Mouse (Mus musculus) right cerebral cortex, adult 2 months (tissue): ENCODE data around the gene Rdh16f1.
A peak's percentile ranks its signal among the peaks of the same experiment; 100 is the strongest.
"Not testable (repeated sequence)": the region's sequence is repeated elsewhere in the genome, so short reads cannot be mapped to it uniquely, and the experiment has no call there.

ENCODE experiments used
- DNase-seq, 2 experiments: peaks; one replicate each; pipeline ENCODE4 v3.0.0; 2021 to 2022; ENCODE audit warnings: low spot score in 2 of 2

Gene Rdh16f1

DNA sequence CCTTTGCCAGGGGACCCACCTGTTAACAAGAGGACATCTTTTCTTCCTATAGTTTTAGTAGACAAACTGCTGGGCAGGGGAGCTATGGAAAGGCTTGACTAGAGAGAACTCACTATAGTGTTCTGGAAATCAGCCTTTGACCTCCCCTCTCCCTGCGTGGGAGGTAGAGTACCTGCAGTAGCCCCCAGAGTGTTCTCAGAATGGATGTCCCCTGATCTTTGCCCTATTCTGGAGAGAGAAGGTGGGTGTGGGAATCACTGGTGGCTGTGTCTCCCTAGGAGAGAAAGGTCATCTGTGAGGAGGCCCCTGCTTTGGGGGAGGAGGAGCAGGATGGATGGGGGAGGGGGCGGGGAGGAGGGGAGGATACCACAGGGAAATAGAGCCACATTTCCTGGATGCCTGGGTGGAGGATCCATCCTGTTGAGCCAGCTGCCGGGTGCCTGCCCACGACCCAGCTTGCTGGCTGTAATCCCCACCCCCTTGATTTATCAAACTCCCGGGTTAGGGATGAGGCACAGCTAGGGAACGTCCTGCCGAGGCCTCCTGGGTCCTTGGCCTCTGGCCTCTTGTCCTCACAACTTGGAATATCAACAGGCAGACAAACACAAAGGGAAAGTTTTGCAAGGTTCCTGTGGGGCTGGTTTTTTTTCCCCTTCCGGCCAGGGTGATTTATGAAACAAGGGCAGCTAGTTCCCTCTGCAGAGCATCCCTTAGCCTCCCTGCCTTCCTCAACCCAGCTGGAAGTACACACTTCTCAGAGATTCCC lies 10.6 kb upstream of the Rdh16f1 start:
- no peak for DNase-seq

DNA sequence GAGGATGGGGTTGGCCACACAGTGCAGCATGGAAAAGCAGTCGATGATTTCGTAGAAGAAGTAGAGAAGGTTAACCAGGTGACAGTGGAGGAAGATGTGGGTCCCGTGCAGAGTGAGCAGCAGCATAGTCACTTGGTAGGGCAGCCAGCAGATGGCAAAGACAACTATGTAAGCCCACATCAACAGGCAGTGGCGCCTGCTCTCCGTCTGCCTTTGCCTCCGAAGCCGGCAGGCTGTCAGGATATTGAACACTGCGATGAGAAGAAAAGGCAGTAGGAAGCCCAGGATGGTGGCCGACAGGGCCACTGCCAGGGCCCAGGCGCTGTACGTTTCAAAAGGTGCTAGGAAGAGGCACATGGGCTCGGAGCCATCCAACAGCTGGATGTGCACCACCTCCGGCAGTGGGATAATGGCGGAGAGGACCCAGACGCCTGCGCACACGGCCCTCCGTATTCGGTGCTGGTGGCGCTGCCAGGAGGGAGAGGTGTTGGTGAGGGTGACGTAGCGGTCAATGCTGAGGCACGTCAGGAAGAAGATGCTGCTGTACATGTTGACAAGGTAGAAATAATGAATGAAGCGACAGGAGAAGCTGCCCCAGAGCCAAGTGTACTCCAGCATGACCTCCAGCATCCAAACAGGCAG lies 9.3 kb upstream of the Rdh16f1 start:
- peak in 1 of 2 experiments; percentile 44 for DNase-seq

DNA sequence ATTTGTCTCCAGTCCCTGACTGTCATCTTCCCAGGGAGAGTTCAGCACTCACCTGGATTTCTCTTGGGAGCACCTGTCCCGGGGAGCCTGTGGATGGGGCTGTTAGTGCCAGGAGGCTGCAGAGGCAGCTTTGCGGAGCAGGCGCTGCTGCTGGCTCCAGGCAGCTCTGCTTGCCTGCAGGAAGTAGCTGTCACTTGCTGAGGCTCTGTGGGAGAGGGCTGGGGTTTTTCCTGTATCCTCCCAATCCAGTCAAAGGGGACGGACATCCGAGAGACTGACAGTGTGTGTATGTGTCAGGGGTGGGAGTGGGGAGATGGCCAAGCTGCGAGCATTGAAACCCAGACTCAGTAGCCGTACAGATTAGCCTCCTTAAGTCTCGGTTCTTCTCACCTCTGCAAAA lies 8.0 kb upstream of the Rdh16f1 start, which contains the start of gene Gpr182:
Gene Gpr182, minus strand, starts transcription at position 185 of the 400 bp plus-strand sequence.
- DNase-seq, result no peak

DNA sequence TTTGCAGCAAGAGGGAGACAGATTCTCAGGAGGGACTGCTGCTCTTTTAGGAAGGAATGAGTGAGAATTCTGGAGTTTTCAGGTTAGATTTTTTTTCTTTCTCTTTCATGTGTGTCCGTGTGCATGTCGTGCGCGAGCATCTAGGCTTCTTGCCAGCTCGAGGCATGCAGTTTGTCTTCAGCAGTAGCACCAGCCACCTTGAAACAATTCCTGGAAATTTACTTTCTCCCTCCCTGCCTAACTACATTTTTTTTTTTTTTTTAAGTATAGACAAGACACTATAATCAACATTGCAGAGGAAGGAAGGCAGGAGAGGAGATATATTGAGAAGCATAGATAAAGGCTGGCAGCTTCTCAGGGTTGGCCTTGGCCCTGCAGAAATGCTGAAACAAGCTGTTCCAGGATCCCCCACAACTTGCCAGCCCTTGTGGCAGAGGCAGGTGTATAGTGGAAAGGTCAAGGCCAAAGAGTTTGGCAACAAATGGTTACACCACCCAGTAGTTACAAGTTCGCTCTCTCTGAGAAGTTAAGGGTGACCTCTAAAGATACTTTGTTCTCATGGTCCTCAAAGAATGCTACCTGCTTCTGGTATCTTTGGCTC lies 4.9 kb upstream of the Rdh16f1 start:
- no peak for DNase-seq

DNA sequence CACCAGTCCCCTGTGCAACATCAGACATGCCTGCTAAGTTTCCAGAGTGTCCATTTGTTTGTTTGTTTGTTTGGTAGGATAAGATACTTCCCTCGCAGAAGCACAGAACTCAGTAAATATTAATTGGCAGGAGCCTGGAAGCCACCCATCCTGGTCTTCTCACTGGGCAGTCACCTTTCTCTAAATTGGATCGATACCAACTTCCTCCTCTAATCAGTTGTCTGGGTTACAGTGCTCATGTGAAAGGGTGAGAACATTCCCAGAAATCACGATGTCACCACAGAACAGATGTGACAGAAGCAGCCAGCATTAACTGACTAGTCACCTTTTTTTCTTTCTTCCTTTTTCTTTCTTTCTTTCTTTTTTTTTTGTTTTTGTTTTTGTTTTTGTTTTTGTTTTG lies 4.3 kb upstream of the Rdh16f1 start:
- no peak for DNase-seq

DNA sequence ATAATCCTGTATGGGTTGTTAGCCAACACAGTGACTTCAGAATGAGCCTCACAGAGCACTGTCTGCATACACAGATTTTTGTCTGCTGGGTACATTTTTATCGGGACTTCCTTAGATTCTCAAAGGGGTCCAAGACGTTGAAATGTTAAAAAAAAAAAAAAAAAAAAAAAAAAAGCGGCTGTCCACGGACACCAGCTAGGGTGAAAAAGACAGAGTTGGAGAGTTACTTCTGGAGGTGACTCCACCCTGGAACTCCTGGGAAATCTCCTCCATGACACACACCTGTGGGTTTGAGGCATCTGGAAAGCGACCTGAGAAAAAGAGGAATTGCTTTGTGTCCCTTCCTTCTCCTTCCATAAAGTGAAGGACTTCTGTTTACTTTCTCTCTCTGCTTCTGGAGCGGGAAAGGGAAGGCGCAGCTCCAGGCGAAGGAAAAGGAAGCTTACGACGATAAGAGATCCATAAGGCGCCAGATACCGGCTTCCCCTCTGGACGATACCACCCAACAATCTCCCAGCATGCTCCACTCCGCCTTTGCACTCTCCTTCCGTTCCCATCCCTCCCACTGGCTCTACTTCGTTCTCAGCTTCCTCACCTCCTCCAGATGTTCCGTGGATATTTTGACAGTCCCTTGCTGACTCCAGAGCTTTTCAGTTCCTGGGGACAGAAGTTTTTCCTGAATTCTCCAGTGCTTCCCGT lies 3.7 kb upstream of the Rdh16f1 start:
- no peak for DNase-seq

DNA sequence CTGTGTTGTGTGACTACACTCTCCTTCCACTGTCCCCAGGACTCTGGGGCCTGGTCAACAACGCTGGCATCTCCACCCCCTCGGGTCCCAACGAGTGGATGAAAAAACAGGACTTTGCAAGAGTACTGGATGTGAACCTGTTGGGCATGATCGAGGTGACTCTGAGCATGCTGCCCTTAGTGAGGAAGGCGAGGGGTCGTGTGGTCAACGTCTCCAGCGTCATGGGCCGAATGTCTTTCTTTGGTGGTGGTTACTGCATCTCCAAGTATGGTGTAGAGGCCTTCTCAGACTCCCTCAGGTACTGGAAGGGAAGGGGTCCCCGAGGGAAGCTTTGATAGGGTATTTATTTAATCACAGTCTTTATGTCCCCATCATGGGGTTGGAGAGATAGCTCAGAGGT lies 3.3 kb downstream of the Rdh16f1 start:
- DNase-seq, result not testable (repeated sequence)

DNA sequence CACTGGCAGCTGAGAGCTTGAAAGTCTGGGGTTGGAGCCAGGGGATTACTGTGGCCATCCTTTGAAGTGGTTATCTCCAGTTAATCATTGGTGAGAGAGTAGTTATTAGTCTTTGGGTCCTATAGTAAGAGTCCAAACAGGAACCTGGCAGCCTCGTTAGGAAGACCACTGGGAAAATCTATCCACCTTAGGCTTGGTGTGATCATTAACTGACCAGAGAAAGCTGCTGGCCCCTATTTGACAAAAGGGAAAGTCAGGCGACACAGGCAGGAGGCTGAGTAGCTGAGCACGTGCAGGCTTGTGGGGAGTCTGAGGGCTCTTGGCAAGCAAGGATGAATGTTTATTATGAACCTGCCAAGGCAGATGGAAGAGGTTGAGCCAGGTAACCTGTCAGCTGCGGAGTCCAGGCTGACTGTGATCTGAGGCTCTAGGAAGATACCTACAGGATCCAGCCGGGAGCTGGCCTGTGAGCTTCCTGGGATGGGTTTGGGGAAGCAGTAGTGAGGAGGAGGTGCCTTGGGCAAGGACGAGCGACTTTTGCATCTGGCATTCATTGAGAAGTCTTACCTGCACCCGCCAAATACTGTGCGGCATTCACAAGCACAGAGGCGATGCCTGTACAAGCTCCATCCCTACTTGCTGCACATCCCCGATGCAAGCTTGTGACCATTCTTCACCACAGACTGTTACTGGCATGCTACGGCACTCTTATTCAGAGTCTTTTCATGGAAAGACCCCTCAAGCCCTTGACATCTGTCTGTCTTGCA lies 4.5 kb downstream of the Rdh16f1 start:
- DNase-seq, result no peak

DNA sequence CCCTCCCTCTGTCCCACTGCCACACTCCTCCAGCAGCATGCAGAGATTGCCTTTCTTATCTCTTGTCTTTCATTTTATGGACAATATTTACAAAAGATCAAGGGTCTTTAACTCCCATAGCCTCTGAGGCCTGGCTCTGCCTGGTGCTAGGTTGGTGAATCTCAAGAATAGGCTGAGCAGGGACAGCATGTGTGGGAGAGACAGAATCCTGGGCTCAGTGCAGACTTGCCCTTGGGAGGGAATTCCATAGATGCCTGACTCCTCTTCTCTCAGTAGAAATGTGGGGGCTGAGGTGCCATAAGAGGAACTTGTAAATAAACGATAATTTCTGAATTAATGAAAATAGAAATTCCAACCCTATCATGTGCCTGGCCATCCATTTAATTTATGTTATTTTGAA lies 7.0 kb downstream of the Rdh16f1 start:
- DNase-seq, result no peak

DNA sequence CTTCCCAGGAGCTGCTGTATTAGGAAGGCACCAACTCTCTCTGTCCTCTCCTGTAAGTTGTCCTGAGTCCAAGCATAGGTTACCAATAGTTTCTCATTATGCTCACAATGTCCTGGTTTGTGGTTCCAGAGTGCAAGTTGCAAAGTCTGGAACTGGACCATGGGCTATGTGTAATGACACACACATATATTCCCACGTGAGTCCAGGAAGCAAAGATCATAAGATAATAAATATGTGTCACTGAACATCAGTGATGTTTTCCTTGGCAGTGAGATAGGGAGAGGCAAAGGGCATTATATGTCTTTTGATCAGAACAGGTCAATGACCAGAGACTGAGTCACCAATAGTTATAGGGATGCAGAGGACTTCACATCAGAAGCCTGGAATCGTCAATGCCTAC lies 16.4 kb downstream of the Rdh16f1 start, which contains the start of gene Rdh9:
Gene Rdh9, plus strand, starts transcription at position 376 of the 400 bp plus-strand sequence.
- no peak for DNase-seq

DNA sequence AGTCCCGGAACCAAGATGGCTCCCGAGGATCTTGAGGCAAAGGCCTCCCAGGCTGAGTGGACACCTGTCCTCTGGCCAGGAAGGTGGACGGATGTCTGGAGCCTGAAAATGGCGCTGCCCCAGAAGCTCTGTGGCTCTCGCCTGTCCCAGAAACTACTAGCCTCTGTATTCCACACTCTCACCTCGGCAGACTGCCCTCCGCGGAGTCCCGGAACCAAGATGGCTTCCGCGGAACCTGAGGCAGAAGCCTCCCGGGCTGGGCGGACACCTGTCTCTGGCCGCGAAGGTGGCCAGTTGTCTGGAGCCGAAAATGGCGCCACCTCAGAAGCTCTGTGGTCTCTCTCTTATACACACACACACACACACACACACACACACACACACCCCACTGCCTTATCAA lies 22.7 kb downstream of the Rdh16f1 start:
- DNase-seq, result not testable (repeated sequence)

DNA sequence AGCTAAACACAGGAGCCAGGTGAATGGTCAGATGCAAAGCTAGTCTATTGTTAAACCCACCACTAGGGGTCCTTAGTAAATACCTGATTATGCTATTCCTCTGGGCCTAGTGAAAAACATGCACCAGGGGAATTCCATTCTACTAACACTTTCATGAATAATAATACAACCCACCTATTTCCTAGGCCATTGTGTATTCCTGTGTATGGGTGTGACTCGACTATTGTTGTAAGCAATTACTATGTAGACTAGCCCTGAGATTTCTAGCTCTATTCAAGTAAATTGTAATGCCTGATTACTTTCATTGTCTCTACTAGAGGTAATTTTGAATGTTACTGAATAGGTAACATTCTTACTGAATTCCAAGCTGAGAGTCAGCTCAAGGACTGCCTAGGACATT lies 25.8 kb downstream of the Rdh16f1 start:
- not testable (repeated sequence) for DNase-seq

DNA sequence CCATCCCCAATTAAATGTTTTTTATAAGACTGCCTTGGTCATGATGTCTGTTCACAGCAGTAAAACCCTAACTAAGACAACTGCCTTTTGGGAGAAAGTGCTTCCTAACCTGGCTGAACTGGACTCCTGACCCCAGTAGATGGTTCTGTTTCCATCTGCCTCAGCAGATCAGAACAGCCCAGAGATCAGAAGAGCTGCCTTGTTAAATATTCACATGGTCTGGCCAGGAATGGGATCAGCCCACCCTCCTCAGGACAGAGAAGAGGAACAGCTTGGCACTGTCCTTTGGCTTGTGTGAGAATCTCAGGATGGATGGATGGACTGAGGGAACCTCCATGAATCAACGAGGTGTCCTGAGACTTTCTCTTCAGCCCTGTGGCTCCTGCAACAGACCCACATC lies 39.7 kb downstream of the Rdh16f1 start:
- DNase-seq, result no peak

DNA sequence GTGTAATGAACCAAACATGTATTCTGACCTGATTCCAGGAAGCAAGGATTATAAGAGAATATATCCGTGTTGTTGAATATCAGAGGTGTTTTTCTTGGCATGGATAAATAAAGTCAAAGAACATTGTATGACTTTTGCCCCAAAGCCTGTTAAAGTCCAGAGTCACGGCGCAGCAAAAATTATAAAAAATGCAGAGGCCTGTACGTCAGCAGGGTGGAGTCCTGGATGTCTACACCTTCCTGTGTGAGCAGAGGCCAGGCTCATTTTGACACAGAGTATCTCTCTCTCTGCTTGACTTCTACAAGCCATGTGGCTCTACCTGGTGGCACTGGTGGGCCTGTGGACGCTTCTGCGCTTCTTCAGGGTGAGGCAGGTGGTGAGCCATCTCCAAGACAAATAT lies 41.3 kb downstream of the Rdh16f1 start, which contains the start of gene Rdh16:
Gene Rdh16, plus strand, starts transcription at position 262 of the 400 bp plus-strand sequence.
- no peak for DNase-seq

DNA sequence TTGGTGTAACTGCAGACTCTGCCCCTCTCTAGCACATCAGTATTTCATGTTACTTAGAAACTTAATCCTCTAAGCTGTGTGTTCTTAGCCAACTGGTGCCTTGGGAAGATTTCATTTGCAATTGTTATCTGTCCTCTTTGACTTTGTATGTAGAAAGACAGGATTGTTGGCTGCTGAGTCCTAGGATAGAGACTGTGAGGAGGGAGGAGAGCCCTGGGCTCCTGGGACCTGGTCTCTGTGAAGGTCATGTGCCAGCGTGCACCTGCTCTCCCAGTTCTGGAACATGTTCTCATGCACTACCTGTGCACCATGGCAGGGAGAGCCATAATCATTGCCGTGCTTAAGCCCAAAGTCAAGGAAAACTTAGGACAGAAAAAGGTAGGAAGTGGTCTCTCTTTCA lies 42.0 kb downstream of the Rdh16f1 start:
- DNase-seq, result no peak

DNA sequence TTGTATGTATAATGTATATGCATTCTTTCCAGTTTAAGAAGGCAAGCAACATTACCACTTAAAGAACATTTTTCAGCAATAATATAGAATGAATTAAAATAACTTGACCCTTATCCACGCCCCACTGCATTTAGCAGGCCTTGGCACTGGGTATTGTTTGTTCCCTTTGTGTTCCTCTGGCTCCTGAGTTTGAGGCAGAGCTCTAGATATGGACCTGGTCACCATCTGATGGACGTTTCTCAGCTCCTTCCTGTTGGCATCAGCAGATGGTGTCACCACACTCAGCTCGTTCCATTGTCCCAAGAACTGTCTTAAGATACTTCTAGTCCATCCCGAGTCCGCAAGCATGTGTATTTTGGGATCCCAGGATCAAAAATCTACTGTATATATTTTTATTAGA lies 42.6 kb downstream of the Rdh16f1 start:
- no peak for DNase-seq

DNA sequence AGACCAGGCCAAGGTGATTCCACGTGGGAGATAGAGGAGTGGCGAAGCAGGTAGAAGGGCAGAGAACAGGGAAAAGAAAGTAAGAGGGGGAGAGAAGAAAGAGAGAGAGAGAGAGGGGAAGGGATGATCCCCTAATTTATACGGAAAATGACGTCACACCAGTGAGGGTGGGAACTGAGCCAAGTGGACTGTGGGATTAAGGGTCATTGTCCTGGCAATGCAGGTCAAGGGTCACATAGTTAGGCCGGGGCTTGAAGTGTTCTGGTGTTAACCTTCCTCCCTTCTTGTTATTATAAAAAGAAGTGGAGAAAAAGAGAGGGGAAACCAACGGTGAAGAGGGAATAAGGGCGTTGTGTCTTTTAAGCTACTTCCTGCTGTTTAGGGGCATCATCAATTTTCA lies 44.8 kb downstream of the Rdh16f1 start:
- DNase-seq, result no peak

DNA sequence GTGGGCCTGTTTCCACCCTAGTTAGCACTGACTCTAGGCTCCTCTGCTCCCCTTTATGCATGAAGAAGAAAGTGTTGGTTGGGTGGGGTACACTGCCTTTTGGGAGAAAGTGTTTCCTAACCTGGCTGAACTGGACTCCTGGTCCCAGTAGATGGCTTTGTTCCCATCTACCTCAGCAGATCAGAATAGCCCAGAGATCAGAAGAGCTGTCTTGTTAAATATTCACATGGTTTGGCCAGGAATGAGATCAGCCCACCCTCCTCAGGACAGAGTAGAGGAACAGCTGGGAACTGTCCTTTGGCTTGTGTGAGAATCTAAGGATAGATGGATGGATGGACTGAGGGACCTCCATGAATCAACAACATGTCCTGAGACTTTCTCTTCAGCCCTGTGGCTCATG lies 56.3 kb downstream of the Rdh16f1 start:
- DNase-seq, result no peak

DNA sequence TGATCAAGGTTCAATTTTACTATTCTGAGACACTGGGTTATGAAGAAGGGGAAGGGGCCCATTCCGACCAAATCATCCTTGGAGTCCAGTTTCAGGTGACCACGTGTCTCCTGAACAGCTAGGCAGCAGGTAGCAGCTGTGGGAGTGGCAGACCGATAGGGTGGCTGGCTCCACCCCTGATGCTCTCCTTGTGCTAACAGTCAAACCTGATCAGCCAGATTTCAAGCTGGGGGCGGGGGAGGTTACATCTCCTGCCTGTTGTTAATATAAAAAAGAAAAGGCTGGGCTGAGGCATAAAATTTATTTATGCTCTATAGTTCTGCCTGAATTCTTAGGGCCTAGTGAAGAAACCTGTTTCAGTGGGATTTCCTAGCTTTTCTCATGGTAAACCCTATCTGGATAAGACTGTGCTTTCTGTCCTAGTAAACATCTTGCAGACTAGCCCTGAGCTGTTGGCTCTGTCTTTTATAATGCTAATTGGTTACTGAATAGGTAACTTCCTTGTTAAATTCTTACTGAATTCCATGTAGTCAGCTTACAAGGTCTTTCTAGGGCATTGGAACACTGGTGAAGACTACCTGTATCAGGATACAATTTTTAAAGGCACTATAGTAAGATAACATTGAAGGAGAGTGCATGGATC lies 57.8 kb downstream of the Rdh16f1 start:
- not testable (repeated sequence) for DNase-seq

DNA sequence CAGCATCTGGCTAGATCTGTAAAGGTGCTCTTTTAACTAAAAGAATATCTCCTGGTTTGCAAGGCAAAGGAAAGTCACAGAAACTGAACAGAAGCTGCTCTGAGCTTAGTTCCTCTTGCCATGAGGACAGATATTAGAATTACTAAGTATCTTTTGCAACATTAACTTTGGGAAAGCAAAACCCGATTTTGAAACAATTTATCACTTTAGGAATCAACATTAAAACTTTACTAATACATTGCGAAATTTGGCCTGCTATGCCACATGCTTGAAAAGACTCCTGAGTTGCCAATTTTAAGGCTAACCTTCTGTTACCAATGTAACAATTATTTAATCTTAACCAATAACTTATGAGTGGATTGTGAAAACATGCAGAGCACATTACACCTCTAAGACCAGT lies 62.2 kb downstream of the Rdh16f1 start:
- DNase-seq, result not testable (repeated sequence)

DNA sequence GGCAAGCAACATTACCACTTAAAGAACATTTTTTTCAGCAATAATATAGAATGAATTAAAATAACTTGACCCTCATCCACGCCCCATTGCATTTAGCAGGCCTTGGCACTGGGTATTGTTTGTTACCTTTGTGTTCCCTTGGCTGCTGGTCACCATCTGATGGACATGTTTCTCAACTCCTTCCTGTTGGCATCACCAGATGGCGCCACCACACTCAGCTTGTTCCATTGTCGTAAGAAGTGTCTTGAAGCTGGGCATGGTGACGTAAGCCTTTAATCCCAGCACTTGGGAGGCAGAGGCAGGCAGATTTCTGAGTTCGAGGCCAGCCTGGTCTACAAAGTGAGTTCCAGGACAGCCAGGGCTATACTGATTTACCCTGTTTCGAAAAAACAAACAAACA lies 65.8 kb downstream of the Rdh16f1 start:
- peak; percentile 3 to 4 for DNase-seq
